ENCODE assay signal across 16 mouse cellular contexts in genomic region chr11:89579111-89579510, GRCm38 (mm10).
"Had no signal": no experiment of that assay in that cellular context is flagged by ENCODE, and none has a peak within 500 bp of the region (broad histone marks: within the 10 kb centered on the region; RNA-seq: fewer than 3 reads in every experiment).

No protein-coding gene starts in this region.

- H3K9ac ChIP-seq: liver, embryonic 13.5 days; midbrain, embryonic 12.5 days; midbrain, embryonic 15.5 days; stomach, embryonic 15.5 days had no signal

- H3K4me2 ChIP-seq: liver, embryonic 13.5 days; midbrain, embryonic 12.5 days; midbrain, embryonic 15.5 days; stomach, embryonic 15.5 days had no signal

- H3K27me3 ChIP-seq: liver, embryonic 13.5 days; midbrain, embryonic 12.5 days; midbrain, embryonic 15.5 days; stomach, embryonic 15.5 days had no signal

- H3K27ac ChIP-seq: left cerebral cortex, adult 2 months; liver, embryonic 13.5 days; midbrain, embryonic 12.5 days; midbrain, embryonic 15.5 days; stomach, embryonic 15.5 days had no signal

- H3K4me3 ChIP-seq: left cerebral cortex, adult 2 months; liver, embryonic 13.5 days; midbrain, embryonic 12.5 days; midbrain, embryonic 15.5 days; stomach, embryonic 15.5 days had no signal

- H3K4me1 ChIP-seq: liver, embryonic 13.5 days; midbrain, embryonic 15.5 days; stomach, embryonic 15.5 days had no signal

- DNase-seq: kidney, adult 18-20 months; kidney, adult 9 months; kidney, postnatal 10 days; kidney, postnatal 36 days; layer of hippocampus, postnatal 36 days; liver, embryonic 13.5 days; lung, adult 2 months; lung, postnatal 4 days; retina, postnatal 1 day; right cerebral cortex, postnatal 25 days; spleen, adult 18-20 months; thymus, postnatal 25 days had no signal

- H3K9me3 ChIP-seq: liver, embryonic 13.5 days; midbrain, embryonic 12.5 days; midbrain, embryonic 15.5 days; stomach, embryonic 15.5 days had no signal

- ATAC-seq: midbrain, embryonic 15.5 days had no signal

- H3K36me3 ChIP-seq: liver, embryonic 13.5 days; midbrain, embryonic 12.5 days; midbrain, embryonic 15.5 days; stomach, embryonic 15.5 days had no signal
